Mouse (Mus musculus) c-Kit-positive CD71-negative TER-119-negative erythroid progenitor cells, embryonic 14.5 days (primary cell): ENCODE data around the gene Unc5cl.

Source experiments
- DNase-seq: peaks from one replicate; pipeline ENCODE4 v3.0.0-alpha.2; 2013; ENCODE audit warnings: low read depth

The Unc5cl gene

DNA sequence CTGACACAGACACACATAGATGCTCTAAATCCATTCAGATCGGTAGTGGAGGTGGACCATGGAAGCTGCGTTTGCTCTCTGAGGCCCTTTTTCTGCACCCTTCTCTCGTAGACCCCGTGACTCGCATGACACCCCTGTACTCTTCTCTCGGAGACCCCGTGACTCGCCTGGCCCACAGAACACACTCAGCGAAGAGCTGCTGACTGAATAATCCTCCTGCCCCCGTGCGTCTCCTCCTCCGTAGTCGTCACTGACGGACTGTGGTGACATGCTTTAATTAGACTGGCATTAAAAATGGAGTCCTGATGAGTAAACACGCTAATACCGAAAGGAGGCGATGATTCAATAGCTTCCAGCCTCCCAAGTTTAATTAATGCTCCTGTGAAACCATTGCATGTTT lies 84.6 kb downstream of the Unc5cl start:
- DNase-seq: no peak

DNA sequence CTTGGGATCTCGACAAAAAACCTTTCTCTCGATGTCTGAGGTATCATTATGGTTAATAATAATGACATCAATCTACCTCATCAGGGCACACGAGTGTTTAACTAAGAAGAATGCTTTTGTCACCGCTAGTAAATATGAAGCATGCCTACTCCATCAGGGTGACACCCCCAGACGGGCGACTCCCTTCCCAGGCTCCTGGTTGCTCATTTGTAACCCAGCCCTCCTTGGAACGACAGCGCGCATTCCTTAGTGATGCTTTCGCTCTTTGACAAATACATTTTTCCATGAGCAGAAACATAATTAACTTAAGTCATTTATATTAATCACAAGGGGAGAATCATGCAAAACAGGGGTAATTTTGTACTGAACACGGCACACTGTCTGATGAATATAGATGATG lies 88.0 kb downstream of the Unc5cl start:
- DNase-seq: no peak

DNA sequence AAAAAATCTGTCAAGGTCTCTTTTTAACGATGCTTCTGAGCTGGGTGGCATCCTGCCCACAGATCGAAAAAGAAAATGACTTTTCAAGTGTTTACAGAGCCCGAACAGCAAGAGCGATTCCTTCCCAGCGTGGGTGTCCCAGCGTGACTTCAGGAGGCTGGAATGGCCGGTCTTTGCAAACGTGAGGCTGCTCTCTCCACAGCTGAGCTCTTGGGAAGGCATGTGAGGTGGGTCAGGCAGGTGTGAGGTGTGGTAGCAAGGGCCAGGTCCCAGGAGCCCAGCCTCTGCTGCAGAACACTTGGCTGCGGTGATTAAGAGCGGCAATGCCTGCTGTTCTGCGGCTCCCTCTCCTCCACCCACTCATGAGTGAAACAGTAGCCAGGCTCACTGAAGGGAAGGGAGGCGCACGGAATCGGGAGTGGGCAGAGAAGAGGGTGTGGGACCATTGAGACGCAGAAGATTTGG lies 88.6 kb downstream of the Unc5cl start:
- no peak for DNase-seq

DNA sequence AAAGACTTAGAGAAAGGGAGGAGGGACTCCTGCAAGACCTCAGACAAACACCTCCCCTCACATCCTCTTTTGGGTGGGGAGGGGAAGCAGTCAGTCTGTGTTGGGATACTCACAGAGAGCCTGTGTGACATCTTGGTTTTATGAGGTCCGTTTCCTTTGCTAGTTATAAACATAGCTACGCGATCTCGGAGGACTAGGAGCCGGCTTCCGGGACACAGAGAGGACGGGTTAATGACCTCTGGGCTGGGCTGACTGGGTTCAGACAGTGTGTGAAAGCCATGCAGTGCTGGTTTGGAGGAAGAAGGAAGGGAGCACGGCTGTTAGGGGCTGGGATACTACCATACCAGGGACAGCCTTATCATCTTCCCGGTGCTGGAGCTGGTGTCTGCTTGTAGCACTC lies 90.0 kb downstream of the Unc5cl start:
- DNase-seq: no peak

GRCm38 (mm10) chr17:48545223-48545943 lies 90.7 kb downstream of the Unc5cl start:
- DNase-seq: no peak

- no peak for DNase-seq
These were observed 91.3 kb downstream of the Unc5cl start for GRCm38 (mm10) chr17:48546036-48546435.

- no peak for DNase-seq
These were observed 93.0 kb downstream of the Unc5cl start for GRCm38 (mm10) chr17:48547668-48548067.

DNA sequence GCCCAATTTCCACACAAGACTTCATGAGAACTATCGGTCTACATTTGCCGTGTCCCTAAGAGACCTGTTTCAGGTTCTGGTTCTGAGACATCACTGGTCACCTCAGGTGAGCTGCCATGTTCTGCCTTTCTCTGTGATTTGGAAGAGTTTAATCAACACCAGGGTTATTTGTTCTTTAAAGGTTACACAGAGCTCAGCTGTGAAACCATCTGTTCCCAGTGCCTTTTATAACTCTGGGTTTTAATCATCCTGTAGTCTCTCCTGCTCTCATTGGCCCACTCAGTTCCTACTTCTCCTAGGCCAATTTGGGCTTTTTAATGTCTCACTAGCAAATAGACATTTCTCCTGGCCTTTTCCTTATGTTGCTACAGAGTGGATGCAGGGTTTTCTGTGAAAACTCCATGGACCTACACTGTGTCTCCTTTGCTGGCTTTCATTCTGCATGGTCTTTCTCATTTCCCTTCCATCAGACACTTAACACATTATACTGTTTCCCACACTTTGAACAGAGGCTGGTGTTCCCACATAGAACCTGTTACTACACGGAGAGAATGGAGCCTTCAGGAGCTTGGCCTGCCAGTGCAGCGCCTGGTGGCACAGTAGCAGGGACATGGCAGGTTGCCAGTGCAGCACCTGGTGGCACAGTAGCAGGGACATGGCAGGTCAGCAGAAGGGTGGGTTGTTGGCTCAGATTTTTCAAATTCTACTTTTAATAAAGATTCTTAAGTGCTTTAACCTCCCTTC lies 97.3 kb downstream of the Unc5cl start:
- no peak for DNase-seq

- no peak for DNase-seq
These were observed 97.8 kb downstream of the Unc5cl start for GRCm38 (mm10) chr17:48552532-48552915.

DNA sequence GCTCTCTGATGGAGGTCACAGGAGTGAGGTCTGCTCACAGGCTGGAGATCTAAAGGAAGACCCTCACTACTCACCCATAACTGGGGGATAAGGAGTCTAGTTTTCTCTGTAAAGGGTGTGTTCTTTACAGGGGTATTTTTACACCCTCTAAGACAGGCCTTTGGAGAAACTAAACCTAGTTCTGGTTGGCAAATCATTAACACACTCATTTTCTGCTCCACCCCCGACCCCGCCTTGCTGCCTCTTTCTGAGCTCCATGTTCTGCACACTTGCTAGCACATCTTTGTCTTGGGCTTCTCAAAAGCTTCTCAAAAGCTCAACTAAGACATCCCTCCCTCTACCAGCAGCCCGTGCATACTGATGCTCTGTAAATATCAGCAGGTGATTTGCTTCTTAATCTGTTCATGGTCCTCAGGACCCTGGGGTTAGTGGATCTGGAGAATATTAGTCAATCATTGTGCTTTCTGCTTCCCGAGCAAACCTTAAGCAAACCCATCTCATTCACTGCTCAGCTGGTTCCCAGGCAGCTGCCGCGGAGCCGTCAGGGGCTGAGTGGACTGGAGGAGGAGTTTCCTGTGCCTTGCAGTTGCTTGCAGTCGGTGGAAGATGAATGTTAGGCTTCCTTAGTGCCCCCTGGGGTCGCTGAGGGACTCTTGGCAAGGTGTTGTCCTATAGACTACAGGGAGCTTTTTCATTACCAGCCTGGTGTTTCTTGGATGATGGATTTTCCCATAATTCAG lies 101.7 kb downstream of the Unc5cl start:
- no peak for DNase-seq

DNA sequence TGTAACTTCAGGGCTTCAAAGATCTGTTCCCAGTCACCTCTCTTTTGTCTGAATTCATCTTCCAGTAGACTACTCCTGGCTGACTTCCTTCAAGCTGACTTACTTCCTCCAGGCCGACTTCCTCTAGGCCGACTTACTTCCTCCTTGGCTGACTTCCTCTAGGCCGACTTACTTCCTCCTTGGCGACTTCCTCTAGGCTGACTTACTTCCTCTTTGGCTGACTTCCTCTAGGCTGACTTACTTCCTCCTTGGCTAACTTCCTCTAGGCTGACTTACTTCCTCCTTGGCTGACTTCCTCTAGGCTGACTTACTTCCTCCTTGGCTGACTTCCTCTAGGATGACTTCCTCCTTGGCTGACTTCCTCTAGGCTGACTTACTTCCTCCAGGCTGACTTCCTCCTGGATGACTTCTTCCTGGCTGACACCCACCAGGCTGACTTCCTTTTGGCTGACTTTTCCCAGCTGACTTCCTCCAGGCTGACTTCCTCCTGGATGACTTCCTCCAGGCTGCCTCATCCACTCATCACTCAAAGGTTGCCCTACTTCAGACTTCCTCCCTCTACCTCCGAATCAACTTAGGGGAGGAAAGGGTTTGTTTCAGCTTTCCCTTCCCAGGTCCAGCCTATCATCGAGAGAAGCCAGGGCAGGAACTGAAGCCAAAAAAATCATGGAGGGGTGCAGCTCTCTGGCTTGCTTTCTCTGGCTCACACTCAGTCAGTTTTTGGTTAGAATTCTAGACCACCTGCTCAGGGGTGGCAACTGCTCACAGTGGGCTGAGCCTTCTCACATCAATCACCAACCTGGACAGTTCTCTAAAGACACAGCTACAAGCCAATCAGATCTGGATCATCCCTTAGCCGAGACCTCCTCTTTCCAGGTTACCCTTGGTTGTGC lies 103.4 kb downstream of the Unc5cl start:
- no peak for DNase-seq

DNA sequence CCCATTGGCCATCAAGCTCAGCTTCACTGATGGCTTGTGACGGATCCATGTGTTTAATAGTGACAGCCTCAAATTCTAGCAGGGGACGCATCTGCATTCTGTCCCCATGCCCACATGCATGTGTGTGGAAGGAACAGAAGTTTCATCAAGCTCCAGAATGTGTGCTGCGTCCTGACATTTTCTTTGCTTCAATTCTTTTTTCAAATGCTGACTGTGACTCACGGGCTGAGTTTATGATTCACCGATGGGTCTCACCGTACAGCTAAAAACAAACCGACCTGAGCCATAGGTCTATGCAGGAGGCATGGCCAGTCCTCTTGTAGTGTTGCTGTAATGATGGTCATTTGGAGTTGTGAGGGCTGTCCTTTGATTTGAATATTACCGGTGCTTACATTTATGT lies 110.2 kb downstream of the Unc5cl start:
- no peak for DNase-seq

GRCm38 (mm10) chr17:48569656-48570055 lies 115.0 kb downstream of the Unc5cl start:
- DNase-seq: no peak

GRCm38 (mm10) chr17:48581153-48581552 lies 126.5 kb downstream of the Unc5cl start:
- no peak for DNase-seq

DNA sequence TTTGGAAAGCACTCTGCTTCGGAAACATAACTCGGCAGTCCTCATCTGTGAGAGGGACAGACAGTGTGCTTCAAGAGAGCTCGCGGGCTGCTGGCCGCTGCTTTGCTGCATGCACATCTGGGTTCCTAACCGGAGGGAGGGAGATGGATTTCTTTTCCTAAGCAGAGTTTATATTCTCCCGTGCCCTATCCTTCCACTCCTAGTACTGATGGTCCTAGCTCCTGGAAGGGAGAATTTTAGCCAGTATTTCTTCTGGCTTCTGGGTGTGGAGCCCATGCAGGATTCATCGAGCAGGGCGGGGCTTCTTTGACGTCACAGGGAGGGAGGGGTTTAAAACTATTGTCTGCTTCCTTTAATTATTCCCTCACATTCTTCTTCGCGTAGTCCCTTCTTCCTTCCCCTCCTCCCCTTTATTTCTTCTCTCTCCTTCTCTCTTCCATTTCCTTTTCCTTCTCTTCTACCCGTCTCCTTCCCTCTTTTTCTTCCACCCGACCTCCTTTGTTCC lies 127.8 kb downstream of the Unc5cl start:
- no peak for DNase-seq

DNA sequence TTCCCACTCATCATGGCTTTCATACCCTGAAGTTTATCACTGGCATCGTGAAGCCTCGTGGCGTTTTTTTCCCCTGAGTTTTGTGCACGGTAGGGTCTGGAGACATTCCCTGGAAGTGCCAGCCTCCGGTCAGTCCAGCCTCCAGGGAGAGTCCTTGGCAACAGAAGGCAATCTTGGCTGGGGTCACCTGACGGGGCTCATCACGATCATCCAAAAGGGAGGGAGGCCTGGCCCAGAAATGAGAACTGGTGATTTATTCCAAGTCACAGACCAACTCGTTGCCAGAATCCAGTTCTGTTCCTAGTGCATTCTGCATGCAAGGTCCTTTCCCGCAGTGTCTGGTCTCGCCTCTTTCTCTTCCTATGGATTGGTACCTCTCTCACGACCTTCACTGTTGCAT lies 128.7 kb downstream of the Unc5cl start:
- DNase-seq: no peak

- DNase-seq: no peak
These were observed 131.2 kb downstream of the Unc5cl start for GRCm38 (mm10) chr17:48585902-48586359.

DNA sequence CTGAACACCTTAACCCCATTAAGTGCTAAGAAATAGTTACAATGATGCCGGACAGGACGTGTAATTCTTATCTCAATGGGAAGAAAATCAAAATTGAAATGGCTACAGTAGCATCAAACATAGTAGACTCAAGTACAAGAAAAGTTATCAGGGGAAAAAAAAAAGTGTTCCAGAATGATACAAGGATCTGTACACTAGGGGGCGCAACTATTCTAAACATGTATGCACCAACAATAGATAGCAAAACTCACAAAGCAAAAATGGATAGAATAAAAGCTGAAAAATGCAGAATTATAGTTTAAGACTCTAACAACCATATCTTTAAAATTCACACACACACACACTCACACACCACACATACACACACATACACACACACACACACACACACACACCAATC lies 134.0 kb downstream of the Unc5cl start:
- DNase-seq: no peak
